Mouse (Mus musculus): ENCODE measurements at regions not wholly inside any gene's neighbourhood (a gene's known extent, or its start where the extent isn't known, plus 50 kb on each side); places are given as distances from the start of the nearest gene placed in this dataset.
A peak's percentile ranks its signal among the peaks of the same experiment; 100 is the strongest.

DNA sequence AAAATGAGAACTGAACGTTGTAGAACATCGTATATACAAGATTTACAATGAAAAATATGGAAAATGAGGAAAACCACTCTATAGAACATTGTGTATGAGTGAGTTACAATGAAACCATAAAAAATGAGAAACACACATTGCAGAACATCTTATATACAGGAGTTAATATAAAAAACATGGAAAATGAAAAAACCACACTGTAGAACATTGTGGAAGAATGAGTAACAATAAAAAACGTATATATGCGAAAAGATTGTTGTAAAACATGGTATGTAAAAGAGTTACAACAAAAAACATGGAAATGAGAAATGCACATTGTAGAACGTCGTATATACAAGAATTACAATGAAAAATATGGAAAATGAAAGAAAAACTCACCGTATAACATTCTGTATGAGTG, 301.2 kb downstream of the Gm3376 start:
- peak; percentile 41 for DNase-seq (ENCODE audit: low read depth)

DNA sequence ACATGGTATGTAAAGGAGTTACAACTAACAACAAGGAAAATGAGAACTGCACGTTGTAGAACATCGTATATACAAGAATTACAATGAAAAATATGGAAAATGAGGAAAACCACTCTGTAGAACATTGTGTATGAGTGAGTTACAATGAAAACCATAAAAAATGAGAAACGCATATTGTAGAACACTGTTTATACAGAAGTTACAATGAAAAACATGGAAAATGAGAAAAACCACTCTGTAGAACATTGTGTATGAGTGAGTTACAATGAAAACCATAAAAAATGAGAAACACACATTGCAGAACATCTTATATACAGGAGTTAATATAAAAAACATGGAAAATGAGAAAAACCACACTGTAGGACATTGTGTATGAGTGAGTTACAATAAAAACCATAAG, 302.1 kb downstream of the Gm3376 start:
- peak; percentile 27 for DNase-seq (ENCODE audit: low read depth)

Data from induced T-regulatory cell, adult 2 months (primary cell).